Mouse (Mus musculus) kidney, adult 18-20 months (tissue): ENCODE measurements around the gene Peli3.

Source experiments
- DNase-seq: peaks from one replicate; pipeline ENCODE4 v3.0.0; 2021

Peli3 gene

GRCm38 (mm10) chr19:4908107-4908506 lies 34.8 kb downstream of the Peli3 start:
- peak; percentile 53 for DNase-seq

- peak; percentile 85 for DNase-seq
Measured at GRCm38 (mm10) chr19:4905979-4906794, 36.7 kb downstream of the Peli3 start, which contains the start of gene Bbs1. TSS of gene Bbs1 (minus strand) at chr19:4906628.

- no peak for DNase-seq
Measured at GRCm38 (mm10) chr19:4899888-4900287, 43.0 kb downstream of the Peli3 start.

- no peak for DNase-seq
Measured at GRCm38 (mm10) chr19:4898972-4899371, 44.0 kb downstream of the Peli3 start.

GRCm38 (mm10) chr19:4896780-4897520 lies 46.0 kb downstream of the Peli3 start:
- no peak for DNase-seq

GRCm38 (mm10) chr19:4891798-4892197 lies 51.1 kb downstream of the Peli3 start:
- DNase-seq: no peak

- no peak for DNase-seq
Measured at GRCm38 (mm10) chr19:4889791-4890190, 53.1 kb downstream of the Peli3 start.

- DNase-seq: no peak
Measured at GRCm38 (mm10) chr19:4883961-4884360, 59.0 kb downstream of the Peli3 start.
